Mouse (Mus musculus): ENCODE data around the gene U2af1. TPM values are rescaled to one million over a fixed set of nuclear protein-coding genes. Genes with fewer than 3 reads are reported as not detected.
"Not testable (repeated sequence)": the region's sequence is repeated elsewhere in the genome, so short reads cannot be mapped to it uniquely, and the experiment has no call there.

Gene U2af1
- polyA plus RNA-seq, 1 experiment from 2014 or later, result 269 TPM

DNA sequence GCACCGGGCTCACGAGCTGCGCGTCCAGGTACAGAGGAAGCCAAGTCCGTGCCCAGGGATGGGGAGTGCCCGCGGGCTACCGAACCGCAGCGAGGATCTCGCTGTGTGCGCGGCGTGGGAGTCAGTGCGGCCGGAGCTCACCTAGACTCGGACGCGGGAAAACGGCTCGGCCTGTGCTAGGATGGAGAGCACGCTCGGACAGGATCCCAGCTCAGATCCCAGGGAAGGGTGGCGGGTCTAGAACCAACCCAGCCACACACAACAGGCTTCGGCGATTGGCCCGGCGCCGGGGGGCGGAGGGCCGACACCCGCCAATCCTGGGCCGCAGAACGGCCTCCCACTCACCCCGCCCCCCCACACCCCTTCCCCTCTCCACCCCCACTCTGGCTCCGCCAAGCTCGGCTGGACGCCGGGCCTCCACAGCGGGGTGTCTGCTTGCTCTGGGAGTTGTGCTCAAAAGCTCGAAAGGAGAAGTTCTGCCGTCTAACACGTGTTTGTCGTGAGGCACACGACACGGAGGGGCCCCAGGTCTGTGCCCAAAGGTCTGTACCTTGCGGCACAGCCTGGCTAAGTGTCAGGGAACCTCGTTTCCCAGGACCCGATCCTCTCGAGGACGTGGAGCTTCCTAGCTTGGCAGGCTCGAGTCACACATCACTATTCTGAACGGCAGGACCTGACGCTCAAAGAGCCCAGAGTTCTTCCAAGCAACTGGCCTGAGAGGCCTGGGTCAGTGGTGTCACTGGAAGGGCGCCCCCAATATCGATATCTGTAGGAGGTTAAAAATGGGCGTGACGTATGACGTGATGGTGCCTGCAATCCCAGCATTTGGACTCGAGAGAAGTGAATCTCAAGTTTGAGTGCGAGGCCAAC, 21.5 kb downstream of the U2af1 start, which contains the start of gene Cbs:
Cbs (minus strand) TSS at position 297 of the 870 bp plus-strand sequence.
- Histone ChIP-seq H3K27ac (peak within 1 kb of the TSS; percentile 49), H3K9ac (replicated peaks) (peak within 1 kb of the TSS; percentile 59), H3K9me3 (no peaks in the 10 kb centered on the region), H3K27me3 (peaks cover 32% of the 10 kb centered on the region), H3K4me1 (replicated peaks) (peaks cover 21% of the 10 kb centered on the region), H3K4me3 (replicated peaks) (peak within 1 kb of the TSS; percentile 47), H3K4me2 (replicated peaks) (peak within 1 kb of the TSS; percentile 72), H3K36me3 (no peaks in the 10 kb centered on the region)
- WGBS, result 1% methylated on average over 58 of the region's 61 CpGs
- peak; percentile 92 for ATAC-seq

DNA sequence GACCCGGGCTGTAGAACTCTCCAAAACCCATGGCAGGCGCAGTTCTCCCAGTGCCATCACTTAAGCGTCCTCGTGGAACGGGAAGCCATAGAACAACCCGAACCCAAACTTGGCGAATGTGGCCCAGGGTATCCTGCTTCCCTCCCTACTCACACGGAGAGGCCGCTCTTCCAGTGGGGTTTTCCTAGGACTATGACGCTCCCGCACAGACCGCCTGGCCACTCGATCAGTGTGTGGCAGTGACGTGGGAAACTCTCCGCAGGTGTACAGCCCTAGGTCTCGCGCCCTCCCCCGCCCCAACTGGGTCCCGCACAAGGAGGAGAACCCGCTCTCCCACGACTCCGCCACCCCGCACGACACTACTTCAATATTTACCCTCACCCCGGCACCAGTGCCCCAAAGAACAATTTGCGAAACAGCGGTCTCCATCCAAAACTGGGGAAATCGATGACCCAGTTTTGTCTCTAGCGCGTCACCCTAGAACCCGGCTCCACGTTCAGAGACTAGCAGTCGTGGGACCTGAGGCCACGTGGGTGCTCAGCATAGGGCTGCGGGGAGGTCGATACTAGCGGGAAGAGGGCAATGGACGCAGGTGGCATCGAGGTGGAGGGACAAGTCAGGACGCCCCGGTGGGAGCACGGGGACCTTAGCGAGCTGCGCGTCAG, 22.3 kb downstream of the U2af1 start:
- H3K27me3 ChIP-seq, result peaks cover 32% of the 10 kb centered on the region
- H3K36me3 ChIP-seq, result no peaks in the 10 kb centered on the region
- ATAC-seq, result peak; percentile 65; the same call in 1 of the 2 replicates
- peak overlapping the region; percentile 47 for H3K4me3 ChIP-seq (replicated peaks)
- peak overlapping the region; percentile 72 for H3K4me2 ChIP-seq (replicated peaks)
- H3K9me3 ChIP-seq, result no peaks in the 10 kb centered on the region
- 5% methylated on average over 45 of the region's 45 CpGs for WGBS
- peaks cover 21% of the 10 kb centered on the region for H3K4me1 ChIP-seq (replicated peaks)
- H3K9ac ChIP-seq (replicated peaks), result peak overlapping the region; percentile 59
- H3K27ac ChIP-seq, result no peak overlapping the region

DNA sequence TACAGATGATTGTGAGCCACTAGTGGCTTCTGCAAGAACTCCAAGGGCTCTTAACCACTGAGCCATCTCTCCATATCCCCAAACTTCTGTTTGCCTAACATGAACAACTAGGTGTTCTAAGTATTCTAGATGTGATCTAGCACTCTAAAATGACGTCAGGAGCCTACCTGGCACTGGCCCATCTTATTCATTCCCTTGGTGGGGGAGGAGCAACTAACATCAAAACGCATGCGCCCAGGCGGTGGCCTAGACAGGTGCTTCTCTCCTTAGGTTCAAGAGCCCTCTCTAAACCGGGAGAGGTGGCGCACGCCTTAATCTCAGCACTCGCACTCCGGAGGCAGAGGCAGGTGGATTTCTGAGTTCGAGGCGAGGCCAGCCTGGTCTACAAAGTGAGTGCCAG, 22.9 kb downstream of the U2af1 start:
- Histone ChIP-seq H3K36me3 (no peaks in the 10 kb centered on the region), H3K27ac (no peak overlapping the region), H3K27me3 (peaks cover 32% of the 10 kb centered on the region), H3K4me1 (replicated peaks) (peaks cover 21% of the 10 kb centered on the region), H3K4me2 (replicated peaks) (peak overlapping the region; percentile 72), H3K4me3 (replicated peaks) (peak overlapping the region; percentile 47; the same call in 1 of the 2 replicates), H3K9ac (replicated peaks) (no peak overlapping the region), H3K9me3 (no peaks in the 10 kb centered on the region)
- WGBS, result 59% methylated on average over 11 of the region's 11 CpGs
- ATAC-seq, result no peak

DNA sequence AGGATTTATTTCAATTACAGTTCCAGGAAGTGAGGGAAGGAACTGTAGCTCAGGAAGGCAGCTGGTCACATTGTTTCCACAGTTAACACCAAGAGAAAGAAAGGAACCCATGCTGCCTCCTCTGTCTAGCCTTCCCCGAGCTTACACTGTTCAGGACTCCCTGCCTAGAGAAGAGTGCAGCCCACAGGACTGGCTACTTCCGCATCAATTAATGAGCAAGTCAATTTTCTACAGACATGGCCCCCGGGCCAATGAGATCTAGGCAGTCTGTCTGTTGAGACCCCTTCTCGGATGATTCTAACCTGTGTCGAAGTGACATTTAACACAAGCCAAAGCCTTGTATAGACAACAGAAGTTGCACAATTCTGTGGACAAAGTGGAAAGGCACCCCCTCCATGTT, 23.8 kb downstream of the U2af1 start:
- Histone ChIP-seq H3K9ac (replicated peaks) (no peak overlapping the region), H3K9me3 (no peaks in the 10 kb centered on the region), H3K27ac (no peak overlapping the region), H3K36me3 (no peaks in the 10 kb centered on the region), H3K4me3 (replicated peaks) (no peak overlapping the region), H3K4me2 (replicated peaks) (no peak overlapping the region), H3K4me1 (replicated peaks) (peaks cover 21% of the 10 kb centered on the region), H3K27me3 (peaks cover 32% of the 10 kb centered on the region)
- WGBS, result 78% methylated on average over 5 of the region's 5 CpGs
- no peak for ATAC-seq

DNA sequence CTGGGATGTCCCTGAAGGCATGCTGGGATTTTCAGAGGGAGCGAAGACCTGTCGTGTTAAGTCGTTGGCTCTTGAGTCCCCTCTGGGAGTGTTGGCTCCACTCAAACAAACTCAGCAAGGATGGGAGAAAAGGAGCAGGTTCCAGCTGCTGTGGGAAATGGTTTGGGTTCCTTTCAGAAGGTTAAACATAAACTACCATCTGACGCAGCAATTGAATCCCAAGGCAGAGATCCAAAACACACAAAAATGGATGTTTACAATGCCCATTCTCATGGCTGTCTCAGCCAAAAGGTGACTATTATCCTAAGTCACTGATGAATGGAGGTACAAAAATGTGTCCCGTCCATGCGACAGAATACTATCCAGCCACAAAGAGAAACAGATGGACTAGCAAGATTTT, 25.7 kb downstream of the U2af1 start:
- Histone ChIP-seq H3K27me3 (peaks cover 32% of the 10 kb centered on the region), H3K36me3 (no peaks in the 10 kb centered on the region), H3K4me2 (replicated peaks) (no peak overlapping the region), H3K9ac (replicated peaks) (no peak overlapping the region), H3K27ac (no peak overlapping the region), H3K4me3 (replicated peaks) (no peak overlapping the region), H3K9me3 (no peaks in the 10 kb centered on the region), H3K4me1 (replicated peaks) (peaks cover 21% of the 10 kb centered on the region)
- ATAC-seq, result no peak
- WGBS, result 85% methylated on average over 6 of the region's 6 CpGs

DNA sequence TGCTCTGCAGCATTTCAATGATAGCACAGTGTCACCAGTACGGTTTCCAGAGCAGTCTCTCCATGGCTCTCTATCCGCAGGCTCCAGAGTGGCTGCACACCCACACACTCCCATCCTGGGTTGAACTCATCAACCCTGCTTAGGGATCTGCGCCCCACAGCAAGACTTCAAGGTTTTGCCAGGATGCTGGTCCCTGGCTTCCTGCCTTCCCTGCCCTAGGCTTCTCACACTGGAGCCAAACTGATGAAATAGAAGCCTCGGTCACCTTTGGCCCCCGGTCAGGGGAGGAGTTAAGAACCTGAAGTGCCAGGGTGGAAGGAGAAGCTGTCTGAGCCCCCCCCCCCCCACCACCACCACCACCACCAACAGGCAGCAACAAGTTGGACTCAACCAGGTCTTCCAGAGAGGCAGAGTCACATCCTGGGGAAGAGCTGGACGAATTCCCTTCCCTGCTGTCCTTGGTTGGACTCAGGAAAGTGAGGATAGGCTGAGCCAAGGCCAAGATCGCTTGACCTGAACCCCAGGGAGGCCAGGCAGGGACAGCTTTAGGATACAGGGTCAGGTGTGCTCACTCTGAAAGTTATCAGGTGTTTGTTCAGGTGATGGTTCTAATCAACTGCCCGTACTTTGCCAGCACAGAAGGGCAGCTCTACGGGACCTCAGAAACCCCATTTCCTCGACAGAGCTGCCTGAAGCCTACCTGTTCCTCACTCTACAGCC, 27.5 kb downstream of the U2af1 start:
- no peak for ATAC-seq
- no peaks in the 10 kb centered on the region for H3K9me3 ChIP-seq
- no peaks in the 10 kb centered on the region for H3K36me3 ChIP-seq
- no peak overlapping the region for H3K4me3 ChIP-seq (replicated peaks)
- H3K27me3 ChIP-seq, result peaks cover 15% of the 10 kb centered on the region
- H3K9ac ChIP-seq (replicated peaks), result no peak overlapping the region
- 84% methylated on average over 10 of the region's 10 CpGs for WGBS
- H3K4me1 ChIP-seq (replicated peaks), result peaks cover 3% of the 10 kb centered on the region
- H3K27ac ChIP-seq, result no peak overlapping the region
- no peak overlapping the region for H3K4me2 ChIP-seq (replicated peaks)

DNA sequence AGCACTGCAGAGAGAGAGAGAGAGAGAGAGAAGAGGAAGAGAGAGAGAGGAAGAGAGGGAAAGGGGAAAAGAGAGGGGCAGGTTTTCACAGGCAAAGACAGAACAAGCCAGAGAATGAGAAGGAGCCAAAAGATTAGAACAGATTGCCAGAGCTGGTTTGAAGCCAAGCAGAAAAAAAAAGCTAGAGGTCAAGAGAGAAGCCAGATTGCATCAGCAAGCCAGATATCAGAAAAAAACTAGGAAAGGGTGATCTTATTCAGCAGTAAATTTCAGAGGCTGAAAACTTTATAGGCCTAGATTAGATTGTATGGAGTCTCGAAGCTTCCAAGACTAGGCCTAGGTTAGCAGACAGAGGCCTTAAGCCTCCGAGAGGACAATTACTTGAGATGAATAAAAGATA, 30.7 kb downstream of the U2af1 start:
- H3K4me1 ChIP-seq (replicated peaks), result no peaks in the 10 kb centered on the region
- H3K4me2 ChIP-seq (replicated peaks), result no peak overlapping the region
- H3K9me3 ChIP-seq, result no peaks in the 10 kb centered on the region
- H3K27ac ChIP-seq, result no peak overlapping the region
- no peaks in the 10 kb centered on the region for H3K27me3 ChIP-seq
- WGBS, result 94% methylated on average over 2 of the region's 2 CpGs
- H3K9ac ChIP-seq (replicated peaks), result no peak overlapping the region
- H3K36me3 ChIP-seq, result no peaks in the 10 kb centered on the region
- no peak for ATAC-seq
- no peak overlapping the region for H3K4me3 ChIP-seq (replicated peaks)

DNA sequence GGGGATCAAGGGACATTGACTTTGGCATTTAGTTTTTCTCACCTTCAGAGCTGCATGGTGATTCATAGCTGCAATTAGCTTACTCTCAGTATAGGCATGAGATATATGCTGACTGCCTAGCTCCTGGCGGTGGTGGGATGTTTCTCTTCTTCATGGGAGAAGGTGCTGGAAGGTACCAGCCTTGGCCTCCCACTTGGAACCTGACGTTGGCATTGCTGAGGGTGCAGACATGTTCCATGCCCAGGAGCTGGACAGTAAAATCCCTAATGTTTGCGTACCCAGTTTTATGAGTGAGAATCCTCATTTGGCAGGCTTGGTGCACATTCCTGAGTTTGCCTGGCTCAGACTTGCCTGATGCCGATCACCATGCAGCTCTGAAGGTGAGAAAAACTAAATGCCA, 35.6 kb downstream of the U2af1 start:
- Histone ChIP-seq H3K4me1 (replicated peaks) (no peaks in the 10 kb centered on the region), H3K27ac (no peak overlapping the region), H3K36me3 (no peaks in the 10 kb centered on the region), H3K27me3 (no peaks in the 10 kb centered on the region), H3K9me3 (no peaks in the 10 kb centered on the region), H3K9ac (replicated peaks) (no peak overlapping the region), H3K4me3 (replicated peaks) (no peak overlapping the region), H3K4me2 (replicated peaks) (no peak overlapping the region)
- WGBS, result 96% methylated on average over 4 of the region's 4 CpGs
- no peak for ATAC-seq

DNA sequence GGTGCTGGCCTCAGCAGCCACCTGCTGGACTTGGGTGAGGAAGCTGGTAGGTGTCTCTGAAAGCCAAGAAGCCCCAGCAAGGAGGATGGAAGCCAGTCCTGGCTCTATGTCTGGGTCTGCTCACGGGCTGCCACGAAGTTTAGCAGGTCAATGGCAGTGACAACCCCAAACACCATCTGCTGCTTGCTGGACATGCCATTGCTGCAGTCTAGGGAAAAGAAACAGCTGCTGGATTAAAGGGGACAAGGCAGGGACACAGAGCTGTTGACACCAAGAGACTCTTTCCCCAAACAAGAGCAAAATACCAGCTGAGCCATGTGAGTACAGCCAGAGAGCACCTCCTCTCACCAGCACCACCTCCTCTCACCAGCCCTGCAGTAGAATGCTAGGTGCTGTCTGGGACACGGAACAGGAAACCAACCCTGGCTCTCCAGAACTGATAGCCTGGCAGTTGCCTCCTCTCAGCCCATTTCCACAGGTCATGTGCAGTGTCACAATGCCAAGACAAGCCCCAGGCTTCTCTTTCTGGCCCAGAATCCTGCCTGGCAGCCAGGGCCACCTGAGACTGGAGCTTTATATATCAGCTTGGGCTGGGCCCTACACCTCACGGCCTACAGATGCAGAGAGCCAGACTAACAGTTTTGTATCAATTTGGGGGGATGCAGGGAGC, 45.5 kb downstream of the U2af1 start:
- Histone ChIP-seq H3K27me3 (no peaks in the 10 kb centered on the region), H3K4me2 (replicated peaks) (no peak overlapping the region), H3K9me3 (no peaks in the 10 kb centered on the region), H3K4me3 (replicated peaks) (no peak overlapping the region), H3K9ac (replicated peaks) (no peak overlapping the region), H3K4me1 (replicated peaks) (no peaks in the 10 kb centered on the region), H3K36me3 (no peaks in the 10 kb centered on the region), H3K27ac (no peak overlapping the region)
- ATAC-seq, result no peak
- 86% methylated on average over 4 of the region's 4 CpGs for WGBS

DNA sequence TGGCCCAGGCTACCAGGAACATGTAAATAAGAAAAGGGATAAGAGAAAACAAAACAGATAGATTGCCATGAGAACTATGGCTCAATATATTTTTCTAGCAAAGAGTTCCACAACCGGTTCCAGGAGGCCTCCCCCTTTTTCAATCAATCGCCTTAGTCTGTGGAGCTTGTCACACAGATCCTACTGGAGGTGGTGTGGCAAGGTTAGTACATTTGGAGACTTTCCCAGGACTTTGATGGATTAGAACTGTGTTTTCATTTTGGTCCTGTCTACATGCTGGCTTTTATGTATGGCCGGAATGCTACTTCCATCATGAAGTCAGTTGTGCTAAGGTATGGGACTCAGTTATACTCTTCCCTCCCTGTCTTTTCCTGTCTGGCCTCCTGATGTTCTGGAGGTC, 48.8 kb downstream of the U2af1 start:
- no peak overlapping the region for H3K9ac ChIP-seq (replicated peaks)
- H3K27ac ChIP-seq, result no peak overlapping the region
- peaks cover 21% of the 10 kb centered on the region for H3K36me3 ChIP-seq
- H3K4me2 ChIP-seq (replicated peaks), result no peak overlapping the region
- no peak overlapping the region for H3K4me3 ChIP-seq (replicated peaks)
- 96% methylated on average over 3 of the region's 3 CpGs for whole genome bisulfite sequencing
- no peak for ATAC-seq
- H3K9me3 ChIP-seq, result no peaks in the 10 kb centered on the region
- no peaks in the 10 kb centered on the region for H3K27me3 ChIP-seq
- H3K4me1 ChIP-seq (replicated peaks), result no peaks in the 10 kb centered on the region

DNA sequence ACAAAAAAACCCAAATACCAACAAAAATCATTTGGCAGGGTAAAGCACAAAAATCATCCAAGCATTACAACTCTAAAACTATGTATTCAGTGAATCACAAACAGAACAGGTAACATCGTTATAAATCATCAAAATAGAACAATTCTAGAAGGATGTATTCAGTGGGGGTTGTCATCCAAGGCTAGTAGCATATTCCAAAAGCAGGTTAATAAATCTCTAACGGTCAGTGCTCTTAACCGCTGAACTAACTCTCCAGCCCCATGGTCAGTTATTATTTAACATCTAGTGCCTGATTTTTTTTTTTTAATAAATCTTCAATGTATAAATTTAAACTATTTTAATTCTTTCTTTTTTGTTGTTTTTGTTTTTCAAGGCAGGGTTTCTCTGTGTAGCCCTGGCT, 49.5 kb downstream of the U2af1 start:
- not testable (repeated sequence) for H3K4me1 ChIP-seq (replicated peaks); H3K9me3 ChIP-seq; ATAC-seq; H3K27me3 ChIP-seq; H3K9ac ChIP-seq (replicated peaks); H3K4me2 ChIP-seq (replicated peaks); H3K27ac ChIP-seq; H3K4me3 ChIP-seq (replicated peaks)
- H3K36me3 ChIP-seq, result peaks cover 28% of the 10 kb centered on the region
- 97% methylated on average over 3 of the region's 3 CpGs for WGBS

All from midbrain, embryonic 13.5 days (tissue).